Mouse (Mus musculus): ENCODE measurements around the gene Tekt4.

The Tekt4 gene

GRCm38 (mm10) chr17:25432433-25433181 lies 21.8 kb upstream of the Tekt4 start:
- in situ Hi-C loops (cut with MboI, MseI), result no loop called here

- in situ Hi-C loops (cut with MboI, MseI), result no loop called here
Observed at GRCm38 (mm10) chr17:25433223-25433616, 21.2 kb upstream of the Tekt4 start.

GRCm38 (mm10) chr17:25433617-25434606 lies 20.5 kb upstream of the Tekt4 start, which contains the start of gene Cacna1h:
Gene Cacna1h (minus strand): TSS chr17:25433783.
- in situ Hi-C loops (cut with MboI, MseI), result no loop called here

GRCm38 (mm10) chr17:25441417-25441816 lies 13.0 kb upstream of the Tekt4 start:
- in situ Hi-C loops (cut with MboI, MseI), result no loop called here

- in situ Hi-C loops (cut with MboI, MseI), result no loop called here
Observed at GRCm38 (mm10) chr17:25442889-25443288, 11.5 kb upstream of the Tekt4 start.

GRCm38 (mm10) chr17:25445074-25445473 lies 9.3 kb upstream of the Tekt4 start:
- in situ Hi-C loops (cut with MboI, MseI), result no loop called here

- in situ Hi-C loops (cut with MboI, MseI), result no loop called here
Observed at GRCm38 (mm10) chr17:25445841-25446240, 8.6 kb upstream of the Tekt4 start.

- in situ Hi-C loops (cut with MboI, MseI), result no loop called here
Observed at GRCm38 (mm10) chr17:25447865-25448264, 6.5 kb upstream of the Tekt4 start.

- in situ Hi-C loops (cut with MboI, MseI), result no loop called here
Observed at GRCm38 (mm10) chr17:25450329-25450728, 4.1 kb upstream of the Tekt4 start.

- in situ Hi-C loops (cut with MboI, MseI), result no loop called here
Observed at GRCm38 (mm10) chr17:25452246-25452965, 2.0 kb upstream of the Tekt4 start.

- in situ Hi-C loops (cut with MboI, MseI), result no loop called here
Observed at GRCm38 (mm10) chr17:25456540-25456939, 2.1 kb downstream of the Tekt4 start.

GRCm38 (mm10) chr17:25462236-25462875 lies 7.9 kb downstream of the Tekt4 start:
- in situ Hi-C loops (cut with MboI, MseI), result no loop called here

- in situ Hi-C loops (cut with MboI, MseI), result no loop called here
Observed at GRCm38 (mm10) chr17:25463326-25463945, 9.0 kb downstream of the Tekt4 start.

GRCm38 (mm10) chr17:25464091-25464490 lies 9.7 kb downstream of the Tekt4 start:
- in situ Hi-C loops (cut with MboI, MseI), result no loop called here

- in situ Hi-C loops (cut with MboI, MseI), result no loop called here
Observed at GRCm38 (mm10) chr17:25466257-25466656, 11.8 kb downstream of the Tekt4 start.

- in situ Hi-C loops (cut with MboI, MseI), result no loop called here
Observed at GRCm38 (mm10) chr17:25467781-25468180, 13.4 kb downstream of the Tekt4 start.

GRCm38 (mm10) chr17:25468301-25468700 lies 13.9 kb downstream of the Tekt4 start:
- in situ Hi-C loops (cut with MboI, MseI), result no loop called here

GRCm38 (mm10) chr17:25469798-25470197 lies 15.4 kb downstream of the Tekt4 start:
- in situ Hi-C loops (cut with MboI, MseI), result loop anchor here (5.0 kb wide), 2 partner anchors 72 to 338 kb away; partner anchors contain the start of gene Fbxl16

GRCm38 (mm10) chr17:25471418-25471817 lies 17.0 kb downstream of the Tekt4 start:
- in situ Hi-C loops (cut with MboI, MseI), result loop anchor here (5.0 kb wide), 2 partner anchors 74 to 336 kb away; partner anchors contain the start of gene Fbxl16

GRCm38 (mm10) chr17:25472044-25472443 lies 17.6 kb downstream of the Tekt4 start:
- in situ Hi-C loops (cut with MboI, MseI), result loop anchor here (5.0 kb wide), 2 partner anchors 75 to 335 kb away; partner anchors contain the start of gene Fbxl16
